Mouse (Mus musculus) ES-E14 (cell line): ENCODE measurements around the gene Tmem145.

Experiments
- HCFC1 ChIP-seq: IDR thresholded peaks from 2 replicates; pipeline ENCODE4 v1.6.1; 2012; ENCODE audit warnings: low read length, inconsistent platforms, borderline replicate concordance; ENCODE audit not compliant: insufficient read depth
- MAFK ChIP-seq: IDR thresholded peaks from 2 replicates; pipeline ENCODE4 v1.6.1; 2014; ENCODE audit warnings: mild to moderate bottlenecking, low read depth, low read length, inconsistent platforms; ENCODE audit not compliant: insufficient read depth
- ZC3H11A ChIP-seq: IDR thresholded peaks from 2 replicates; pipeline ENCODE4 v1.6.1; 2012; ENCODE audit warnings: low read depth, mild to moderate bottlenecking, inconsistent platforms, low read length, borderline replicate concordance
- ZNF384 ChIP-seq: IDR thresholded peaks from 2 replicates; pipeline ENCODE4 v1.6.1; 2012; ENCODE audit warnings: low read depth, low read length, inconsistent platforms

GRCm38 (mm10) chr7:25290911-25291310 lies 15.0 kb upstream of the Tmem145 start:
- no peak for TF ChIP-seq HCFC1
- no peak for TF ChIP-seq ZNF384
- TF ChIP-seq MAFK = no peak
- no peak for TF ChIP-seq ZC3H11A
